Mouse (Mus musculus) thymus, postnatal 4 days (tissue): Measurements from ENCODE around the gene Mtx1.
"Not testable (repeated sequence)": the region's sequence is repeated elsewhere in the genome, so short reads cannot be mapped to it uniquely, and the experiment has no call there.

Source experiments
- DNase-seq: peaks from one replicate; pipeline ENCODE4 v3.0.0; 2021

The Mtx1 gene

DNA sequence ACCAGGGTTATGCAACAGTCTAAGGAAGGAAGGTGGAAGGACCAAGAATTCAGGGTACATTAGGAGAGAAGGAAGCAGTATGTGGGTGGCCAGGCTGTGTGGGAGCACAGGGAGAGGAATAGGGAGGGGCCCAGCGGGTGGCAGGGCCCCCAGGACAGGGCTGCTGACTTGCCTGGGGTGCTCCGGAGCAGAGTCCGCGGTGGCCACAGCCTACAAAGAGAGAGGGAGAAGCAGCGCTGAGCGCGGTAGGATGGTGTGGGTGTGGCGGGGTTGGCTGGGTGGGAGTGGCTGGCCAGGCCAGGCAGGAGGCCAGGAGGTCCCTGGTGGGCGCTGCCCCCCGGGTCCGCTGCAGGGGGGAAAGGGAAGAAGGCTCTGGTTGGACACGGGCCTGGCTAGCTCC is 11.6 kb upstream of the Mtx1 start:
- DNase-seq = no peak

DNA sequence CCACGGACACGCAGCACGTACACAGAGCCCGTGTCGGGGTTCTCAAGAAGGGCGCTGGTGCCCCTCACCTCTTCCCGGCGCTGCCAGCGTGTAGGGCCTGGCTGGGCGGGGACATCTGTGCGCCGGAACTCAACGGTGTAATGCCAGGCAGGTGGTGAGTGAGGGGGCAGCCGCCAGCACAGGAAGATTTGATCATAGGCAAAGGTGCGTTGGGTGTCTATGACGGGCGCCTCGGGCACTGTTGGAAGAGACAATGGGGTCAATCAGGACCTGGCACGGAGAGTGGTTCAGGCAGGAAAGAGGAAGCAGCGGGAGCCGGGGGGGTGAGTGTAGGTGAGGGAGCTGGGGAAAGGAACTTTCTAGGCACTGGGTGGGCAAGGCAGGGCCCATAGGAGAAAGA is 10.8 kb upstream of the Mtx1 start:
- DNase-seq = no peak

GRCm38 (mm10) chr3:89236516-89236915 is 9.6 kb upstream of the Mtx1 start:
- DNase-seq = no peak

DNA sequence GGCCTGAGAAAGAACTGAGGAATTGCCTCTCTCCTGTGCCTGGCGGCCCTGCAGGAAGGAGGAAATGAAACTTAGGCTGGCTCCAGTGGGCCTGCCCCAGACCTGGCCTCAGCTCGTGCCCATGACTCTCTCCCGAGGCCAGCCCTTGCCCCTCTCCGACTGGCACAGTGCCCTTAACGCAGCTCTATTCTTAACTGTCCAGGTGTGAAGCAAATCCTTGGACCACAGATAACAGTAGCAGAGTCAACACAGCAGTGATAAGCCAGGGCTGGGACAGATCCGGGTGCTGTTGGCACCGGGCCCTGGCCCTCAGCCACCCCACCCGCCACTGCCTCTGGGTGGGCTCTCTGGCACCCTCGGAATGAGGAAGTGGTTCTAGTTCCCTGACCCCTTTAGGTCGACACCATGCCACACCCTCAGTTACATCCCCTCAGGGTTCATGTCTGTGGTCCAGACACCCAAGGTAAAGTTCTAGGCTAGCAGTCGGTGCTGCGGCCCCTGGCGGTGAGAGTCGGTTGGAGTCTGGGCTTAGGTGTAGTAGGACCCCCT is 6.7 kb upstream of the Mtx1 start:
- DNase-seq = no peak

DNA sequence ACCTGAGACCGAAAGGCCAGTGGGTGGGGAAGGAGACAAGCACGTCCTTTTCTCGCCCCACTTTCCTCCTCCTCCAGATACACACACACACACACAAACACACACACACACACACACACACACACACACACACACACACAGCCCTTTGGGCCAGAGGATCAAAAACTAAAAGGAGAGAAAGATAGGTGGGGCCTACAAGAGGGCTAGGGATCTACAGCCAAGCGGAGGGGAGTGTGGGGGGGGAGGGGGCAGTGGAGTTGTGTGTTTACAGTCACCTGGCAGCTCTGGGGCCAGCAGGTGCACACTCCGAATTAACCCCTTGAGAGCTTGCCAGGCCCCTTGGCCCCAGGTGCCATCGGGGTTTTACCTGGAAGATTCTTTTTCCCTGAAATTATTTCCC is 5.7 kb upstream of the Mtx1 start:
- DNase-seq = no peak

- DNase-seq = no peak
Measured at GRCm38 (mm10) chr3:89231772-89232275, 4.9 kb upstream of the Mtx1 start.

DNA sequence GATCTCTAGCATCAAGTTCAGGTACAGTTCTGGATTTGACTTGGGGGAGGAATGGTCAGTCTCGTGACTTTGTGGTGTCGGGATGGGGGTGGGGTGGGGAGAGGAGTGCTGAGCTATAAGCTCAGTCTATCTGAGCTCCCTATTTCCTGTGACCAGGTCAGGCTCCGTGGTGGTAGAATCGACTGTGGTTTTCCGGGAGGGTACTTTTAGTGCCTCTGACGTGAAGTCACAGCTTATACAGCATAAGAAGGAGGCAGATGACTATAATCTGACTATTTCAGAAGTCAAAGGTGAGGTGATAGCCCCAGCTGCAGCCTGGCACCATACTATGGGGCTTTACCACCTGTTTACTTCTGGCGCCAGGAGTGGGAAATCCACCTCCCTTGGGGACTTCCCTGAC is 4.5 kb upstream of the Mtx1 start:
- DNase-seq = no peak

GRCm38 (mm10) chr3:89230561-89230960 is 3.7 kb upstream of the Mtx1 start:
- no peak for DNase-seq

DNA sequence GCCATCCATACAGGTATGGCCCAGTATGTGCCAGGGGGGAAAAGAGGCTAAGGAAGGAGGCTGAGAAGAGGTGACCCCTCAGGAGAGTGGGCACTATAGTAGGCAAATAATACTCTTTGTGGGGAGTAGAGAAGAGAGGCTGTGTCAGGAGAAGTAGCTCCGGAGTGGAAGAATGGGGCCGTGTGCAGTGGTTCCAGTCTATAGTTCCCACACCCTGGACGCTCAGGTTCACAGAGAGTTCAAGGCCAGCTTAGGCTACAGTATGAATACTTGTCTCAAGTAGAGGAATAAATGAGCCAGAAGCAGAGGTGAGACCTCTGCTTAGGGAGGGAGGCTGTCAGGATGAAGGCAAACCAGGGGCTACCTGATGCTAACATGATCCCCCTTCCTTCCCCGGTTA is 2.4 kb upstream of the Mtx1 start:
- DNase-seq = no peak

GRCm38 (mm10) chr3:89228836-89229235 is 1.9 kb upstream of the Mtx1 start, which contains the start of gene Muc1:
TSS of gene Muc1 (plus strand) at chr3:89229057.
- no peak for DNase-seq

GRCm38 (mm10) chr3:89228180-89228549 is 1.3 kb upstream of the Mtx1 start:
- DNase-seq = peak; percentile 93

GRCm38 (mm10) chr3:89227307-89228179 is 655 bp upstream of the Mtx1 start:
- peak; percentile 70 for DNase-seq

GRCm38 (mm10) chr3:89226361-89226760 is 527 bp downstream of the Mtx1 start:
- DNase-seq = no peak

DNA sequence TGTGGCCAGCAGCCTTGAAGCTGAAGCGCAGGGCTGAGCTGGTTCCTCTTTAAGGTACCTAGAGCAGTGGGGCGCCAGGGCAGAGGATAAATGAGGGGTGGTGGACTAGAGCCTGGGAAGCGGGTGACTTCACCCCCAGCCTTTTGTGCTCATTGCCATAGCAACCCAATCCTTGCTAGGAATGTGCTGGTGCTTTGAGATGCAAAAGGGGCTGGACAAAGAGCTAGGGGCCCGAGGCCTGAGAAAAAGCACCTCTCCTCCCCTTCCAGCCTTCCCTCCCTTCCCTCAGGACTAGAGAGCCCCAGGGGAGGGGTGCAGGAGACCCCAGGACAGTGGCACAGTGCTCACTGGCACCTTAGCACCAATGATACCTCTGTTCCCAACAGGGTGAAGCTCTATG is 970 bp downstream of the Mtx1 start:
- no peak for DNase-seq

- DNase-seq = no peak
Measured at GRCm38 (mm10) chr3:89225321-89225815, 1.5 kb downstream of the Mtx1 start.

GRCm38 (mm10) chr3:89224796-89225195 is 2.1 kb downstream of the Mtx1 start:
- DNase-seq = no peak

DNA sequence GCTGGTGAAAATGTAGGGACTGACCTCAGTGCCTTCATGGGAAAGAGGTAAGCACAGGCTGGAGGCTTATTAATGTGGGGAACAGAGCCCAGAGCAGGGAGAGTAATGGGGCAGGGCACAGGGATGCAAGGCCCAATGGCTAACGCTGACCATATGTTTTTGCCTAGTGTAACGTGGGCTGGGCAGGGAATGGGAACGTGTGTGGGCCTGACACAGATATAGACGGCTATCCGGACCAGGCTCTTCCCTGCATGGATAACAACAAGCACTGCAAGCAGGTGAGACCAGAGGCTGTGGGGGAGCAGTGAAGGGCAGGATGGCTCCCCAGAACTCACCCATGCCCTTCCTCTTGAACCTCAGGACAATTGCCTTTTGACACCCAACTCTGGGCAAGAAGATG is 5.7 kb downstream of the Mtx1 start:
- DNase-seq = no peak

DNA sequence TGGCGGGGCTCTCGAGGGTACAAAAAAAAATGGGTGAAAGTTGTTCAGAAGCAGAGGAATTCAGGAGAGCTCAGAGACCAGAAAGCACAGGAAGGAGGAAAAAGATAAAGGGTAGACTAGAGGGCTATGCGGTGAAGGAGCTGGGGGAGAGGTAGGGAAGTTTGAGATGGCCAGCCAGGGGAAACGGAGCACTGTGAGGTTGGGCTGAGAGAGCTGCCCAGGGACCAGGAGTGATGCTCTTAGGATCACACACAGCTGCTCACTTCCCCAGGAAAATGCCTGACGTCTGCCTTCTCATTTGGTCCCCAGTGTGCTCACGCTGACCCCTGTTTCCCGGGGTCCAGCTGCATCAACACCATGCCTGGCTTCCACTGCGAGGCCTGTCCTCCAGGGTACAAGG is 7.3 kb downstream of the Mtx1 start:
- no peak for DNase-seq

- DNase-seq = no peak
Measured at GRCm38 (mm10) chr3:89218271-89218670, 8.6 kb downstream of the Mtx1 start.

DNA sequence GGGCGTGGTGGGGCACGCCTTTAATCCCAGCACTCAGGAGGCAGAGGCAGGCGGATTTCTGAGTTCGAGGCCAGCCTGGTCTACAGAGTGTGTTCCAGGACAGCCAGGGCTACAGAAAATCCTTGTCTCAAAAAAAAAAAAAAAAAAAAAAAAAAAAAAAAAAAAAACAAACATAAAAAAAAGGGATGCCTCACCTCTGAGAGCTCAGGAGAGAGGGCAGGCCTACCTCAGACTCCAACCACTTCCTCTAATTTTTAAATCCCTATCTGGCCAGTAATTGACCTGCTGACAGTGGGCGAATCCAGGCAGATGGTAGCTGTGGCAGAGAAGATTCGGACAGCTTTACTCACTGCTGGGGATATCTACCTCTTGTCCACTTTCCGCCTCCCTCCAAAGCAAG is 10.5 kb downstream of the Mtx1 start:
- not testable (repeated sequence) for DNase-seq

DNA sequence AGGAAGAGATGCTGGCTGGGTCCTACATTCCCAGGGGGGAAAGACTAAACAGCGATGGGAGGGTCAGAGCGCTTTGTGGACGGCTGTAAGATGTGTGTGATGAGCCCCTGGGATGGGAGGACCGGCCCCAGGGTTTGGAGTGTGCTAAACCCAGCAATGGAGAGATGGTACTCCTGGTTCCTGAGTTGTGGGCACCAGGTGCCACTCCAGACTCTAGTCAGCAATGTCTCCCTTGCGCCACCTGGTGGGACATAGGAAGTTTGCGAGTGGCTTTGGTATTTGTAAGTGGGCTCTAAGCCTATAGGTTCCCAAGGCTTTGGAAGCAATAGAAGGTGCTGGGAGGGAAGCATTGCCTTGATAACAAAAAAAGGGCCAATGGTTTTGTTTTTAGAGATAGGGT is 11.0 kb downstream of the Mtx1 start:
- DNase-seq = peak; percentile 92

GRCm38 (mm10) chr3:89214681-89215411 is 12.0 kb downstream of the Mtx1 start, which contains the start of gene Thbs3:
TSS of gene Thbs3 (plus strand) at chr3:89215180.
- DNase-seq = no peak

- DNase-seq = peak; percentile 89
Measured at GRCm38 (mm10) chr3:89213803-89214530, 12.9 kb downstream of the Mtx1 start.
